Mouse (Mus musculus) urinary bladder, postnatal 10 days (tissue): ENCODE data around the gene Uhmk1.
A peak's percentile ranks its signal among the peaks of the same experiment; 100 is the strongest.

Experiments
- DNase-seq: peaks from one replicate; pipeline ENCODE4 v3.0.0; 2022; ENCODE audit warnings: low spot score

Uhmk1 gene

DNA sequence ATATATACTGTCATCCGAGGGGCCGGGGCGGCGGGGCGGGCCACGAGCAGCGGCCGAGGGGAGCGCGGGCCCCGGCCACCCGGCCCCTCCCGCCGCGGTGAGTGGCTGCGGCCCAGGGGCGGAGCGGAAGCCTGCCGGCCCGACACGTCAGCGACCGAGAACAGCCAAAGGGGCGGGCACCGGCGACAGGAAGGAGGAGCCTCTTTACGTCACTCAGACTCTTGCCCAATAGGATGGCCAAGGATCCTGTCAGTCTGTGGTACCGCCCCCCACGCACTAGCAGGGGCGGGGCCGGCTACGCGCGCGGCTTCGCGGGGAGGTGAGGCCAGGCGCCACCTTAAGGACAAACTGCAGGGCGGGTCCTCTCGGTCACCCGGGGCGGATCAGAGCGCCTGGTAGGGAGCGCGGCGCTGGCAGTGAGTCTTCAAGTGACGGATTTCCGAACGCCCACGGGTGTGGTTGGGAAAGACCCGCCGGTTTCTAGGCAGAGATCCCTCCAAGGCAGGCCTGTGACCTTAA is 40.3 kb downstream of the Uhmk1 start, which contains the start of gene Uap1:
TSS of gene Uap1 (minus strand) at position 144 of the 519 bp plus-strand sequence.
- DNase-seq, result peak; percentile 86

DNA sequence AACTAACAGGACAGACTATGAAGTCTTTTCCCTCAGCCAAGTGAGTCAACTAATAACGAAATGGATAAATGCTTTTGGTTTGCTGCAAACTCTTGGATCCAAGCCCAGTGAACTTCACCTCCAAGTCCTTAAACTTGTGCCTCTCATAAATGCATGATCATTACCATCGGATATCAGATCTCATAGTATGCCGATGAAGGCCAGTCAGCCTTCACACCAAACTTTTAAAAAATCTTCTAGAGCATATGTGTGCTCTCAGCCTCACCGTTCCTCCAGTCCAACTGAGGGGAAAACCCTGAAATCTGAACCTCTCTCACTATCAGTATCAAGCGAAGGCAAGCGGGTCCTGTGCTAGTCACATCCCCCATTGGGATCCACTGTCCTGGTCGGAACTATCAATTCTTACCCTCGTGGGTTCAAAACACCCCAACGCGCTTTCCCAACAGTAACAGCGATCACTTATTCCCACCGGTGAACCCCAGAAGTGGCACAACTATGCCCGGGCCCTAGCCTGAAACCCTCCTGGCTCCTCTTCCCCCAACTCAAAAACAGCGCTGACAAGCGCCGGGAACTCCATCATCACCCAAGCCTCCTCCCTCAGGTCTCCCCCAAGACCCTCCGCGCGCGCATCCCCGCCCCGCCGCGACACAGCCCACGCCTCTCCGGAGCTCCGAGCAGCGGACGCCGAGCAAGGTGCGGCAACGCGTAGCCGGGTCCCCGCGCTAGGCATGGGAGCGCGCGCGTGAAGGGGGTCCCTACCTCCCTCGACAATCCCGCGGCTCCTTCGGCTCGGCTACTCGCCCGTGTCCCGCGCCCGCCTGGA is 41.0 kb downstream of the Uhmk1 start:
- no peak for DNase-seq

DNA sequence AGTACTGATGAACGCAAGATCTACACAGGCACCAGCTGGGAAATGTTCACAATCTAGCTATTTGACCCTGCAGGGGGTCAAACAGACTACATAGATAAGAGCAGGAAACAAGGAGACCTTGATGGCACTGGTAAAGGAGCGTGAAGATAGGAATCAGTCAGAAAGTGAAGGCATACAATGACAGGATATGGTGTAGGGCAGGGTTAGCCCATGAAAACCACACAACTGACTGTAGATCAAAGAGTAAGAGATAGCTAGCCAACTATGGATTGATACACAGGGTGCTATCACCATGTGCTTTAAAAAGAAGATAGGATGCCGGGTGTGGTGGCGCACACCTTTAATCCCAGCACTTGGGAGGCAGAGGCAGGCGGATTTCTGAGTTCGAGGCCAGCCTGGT is 47.4 kb downstream of the Uhmk1 start:
- DNase-seq, result no peak

DNA sequence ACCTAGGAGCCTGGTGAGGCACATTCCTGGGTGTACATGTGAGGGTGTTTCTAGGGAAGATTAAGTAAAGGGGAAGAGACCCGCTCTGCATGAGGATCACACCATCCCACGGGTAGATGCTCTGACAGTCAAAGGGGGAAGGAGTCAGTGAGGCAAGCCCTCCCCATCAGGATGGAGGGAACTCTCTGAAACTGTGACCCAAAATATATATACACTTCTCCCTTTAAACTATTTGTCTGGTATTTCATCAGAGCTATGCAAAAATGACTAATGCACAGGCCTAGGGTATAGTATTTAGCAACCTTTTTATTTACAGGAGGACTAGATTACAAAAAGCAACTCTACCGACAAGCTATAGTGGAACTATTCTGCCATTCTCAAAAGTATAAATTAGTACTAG is 50.3 kb downstream of the Uhmk1 start:
- no peak for DNase-seq

DNA sequence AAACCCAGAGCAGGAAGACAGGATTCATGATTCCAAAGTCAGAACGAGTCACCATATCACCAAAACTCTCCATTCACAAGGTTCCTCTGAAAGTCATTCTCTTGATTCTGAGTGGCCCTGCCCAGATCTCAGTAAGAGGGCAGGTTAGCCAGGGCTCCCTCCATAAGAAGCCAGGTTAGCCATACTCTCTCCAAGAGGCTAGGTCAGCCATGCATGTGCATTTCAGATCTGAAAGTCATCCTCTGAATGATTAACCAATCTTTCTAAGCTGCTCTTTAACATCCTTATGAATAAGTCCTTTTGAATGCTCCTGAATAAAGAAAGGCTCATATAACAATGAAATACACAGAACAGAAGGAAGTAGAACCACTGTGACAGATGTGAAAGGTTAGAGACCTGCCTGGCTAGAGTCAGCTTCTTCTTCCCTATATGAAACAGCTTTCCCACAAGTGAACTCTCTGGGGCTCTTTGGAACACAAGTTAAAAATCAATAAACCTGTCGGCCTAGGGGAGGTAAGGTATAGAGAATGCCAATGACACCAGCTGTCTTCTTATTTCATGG is 51.1 kb downstream of the Uhmk1 start:
- no peak for DNase-seq

DNA sequence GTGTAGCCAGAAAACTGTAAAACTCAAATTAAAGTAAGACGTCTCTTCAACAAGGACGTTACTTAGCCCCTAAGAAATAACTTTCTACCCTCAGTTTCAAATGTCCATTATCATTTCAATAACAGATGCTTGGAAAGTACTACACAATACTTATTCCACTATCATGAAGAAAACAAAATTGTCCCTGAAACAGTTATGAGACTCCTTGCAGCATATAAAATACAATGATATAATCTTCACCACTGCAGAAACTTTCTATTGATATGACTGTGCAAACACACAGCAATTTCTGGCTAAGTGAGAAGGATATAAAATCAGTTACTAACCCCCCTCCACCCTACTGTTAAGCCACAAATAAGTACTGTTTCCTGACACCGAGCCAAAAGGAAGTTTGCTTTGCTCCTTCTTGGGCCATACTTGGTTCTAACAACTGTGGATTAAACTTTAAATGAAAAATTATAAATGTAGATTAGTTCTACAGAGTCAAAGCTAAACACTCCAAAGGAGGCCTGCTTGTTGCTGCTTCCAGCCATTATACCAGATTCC is 51.7 kb downstream of the Uhmk1 start:
- DNase-seq, result no peak

DNA sequence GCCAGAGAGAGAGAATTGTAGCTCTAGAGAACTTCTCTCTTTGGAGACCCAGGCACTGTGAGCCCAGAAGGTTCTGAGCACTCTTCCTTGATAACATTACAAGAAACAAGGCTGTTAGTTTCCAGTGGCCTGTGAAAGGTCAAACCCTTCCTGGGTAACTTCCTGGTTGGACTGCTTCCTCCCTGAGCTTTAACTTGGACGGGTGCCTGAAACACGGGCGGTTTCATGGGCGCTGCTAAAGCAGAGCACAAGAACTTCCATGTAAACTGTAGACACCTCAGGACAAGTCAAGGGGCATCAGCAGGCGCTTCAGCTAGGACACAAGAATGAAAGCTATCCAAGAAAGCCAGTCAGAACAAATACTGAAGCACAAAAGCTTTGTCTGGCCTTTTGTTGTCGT is 53.3 kb downstream of the Uhmk1 start:
- no peak for DNase-seq

DNA sequence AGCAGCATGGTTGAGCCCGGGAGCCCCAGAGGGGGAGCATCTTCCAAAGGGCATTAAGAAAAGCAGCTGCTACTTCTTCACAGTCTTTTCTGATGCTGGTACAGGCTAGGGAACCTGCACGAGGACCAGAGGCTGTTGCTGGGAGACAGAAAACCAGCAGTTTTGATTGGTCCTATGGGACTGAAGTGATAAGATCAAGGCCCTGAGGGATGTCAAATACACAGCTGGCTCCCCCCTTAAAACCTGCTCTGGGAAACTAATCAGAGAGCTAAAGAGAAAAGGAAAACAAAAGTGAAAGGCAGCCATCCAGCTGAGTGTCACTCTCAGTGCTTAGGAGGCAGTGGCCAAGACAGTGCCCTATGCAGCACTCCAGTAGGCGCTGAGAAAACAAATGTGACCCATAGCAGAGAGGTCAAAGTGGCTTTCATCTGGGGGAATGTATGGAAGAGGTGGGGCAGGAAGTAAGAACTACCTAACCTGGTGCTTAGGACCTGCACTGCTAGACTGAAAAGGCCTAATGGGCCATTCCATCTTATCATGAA is 54.7 kb downstream of the Uhmk1 start:
- no peak for DNase-seq

DNA sequence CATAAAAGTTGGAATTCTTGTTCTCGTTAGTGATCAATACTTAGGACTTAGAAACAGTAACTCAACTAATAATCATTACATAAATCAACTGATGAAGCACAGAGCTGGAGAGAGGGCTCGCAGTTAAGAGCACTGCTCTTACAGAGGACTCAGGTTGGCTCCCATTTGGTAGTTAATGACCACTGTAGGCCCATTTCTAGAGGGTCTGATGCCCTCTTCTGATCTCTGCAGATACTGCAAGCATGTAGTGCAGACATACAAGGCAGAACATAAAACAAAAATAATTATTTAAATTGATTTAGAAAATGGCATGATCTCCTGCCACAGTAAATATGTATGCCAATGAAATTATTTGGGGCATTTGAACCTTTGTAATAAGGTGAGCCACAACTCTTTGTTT is 55.5 kb downstream of the Uhmk1 start:
- DNase-seq, result no peak

DNA sequence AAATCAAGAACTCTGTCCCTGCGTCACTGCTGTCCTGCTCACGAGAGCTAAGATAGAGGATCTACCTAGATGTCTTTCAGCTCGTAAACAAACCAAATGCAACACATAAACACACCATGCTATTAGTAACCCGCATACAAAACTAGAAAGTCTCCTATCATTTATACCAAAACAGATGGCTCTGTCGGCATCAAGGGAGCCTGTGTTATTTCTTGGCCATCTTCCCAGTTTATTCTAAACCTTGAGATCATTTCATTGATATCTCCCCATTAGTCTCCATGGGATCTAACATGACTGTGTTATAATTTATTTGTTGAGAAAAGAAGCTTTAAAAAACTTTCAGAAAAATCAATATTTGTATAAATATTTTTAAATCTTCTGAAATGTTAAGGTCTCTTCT is 59.4 kb downstream of the Uhmk1 start:
- DNase-seq, result no peak

DNA sequence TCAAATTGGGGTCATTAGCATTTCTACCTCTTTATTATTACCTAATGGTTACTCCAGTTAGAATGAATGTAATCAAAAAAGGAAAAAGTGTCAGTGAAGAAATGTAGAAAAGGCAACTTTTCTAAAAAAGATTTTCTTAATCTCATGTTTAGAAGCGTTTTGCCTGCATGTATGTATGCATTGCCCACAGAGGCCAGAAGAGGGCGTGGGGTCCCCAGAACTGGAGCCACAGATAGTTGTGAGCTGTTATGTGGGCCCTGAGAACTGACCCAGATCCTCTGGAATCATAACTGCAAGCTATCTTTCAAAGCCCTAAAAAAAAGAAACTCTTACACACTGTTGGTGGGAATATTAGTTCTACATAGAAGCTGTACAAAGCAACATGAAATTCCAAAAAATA is 59.9 kb downstream of the Uhmk1 start:
- no peak for DNase-seq

DNA sequence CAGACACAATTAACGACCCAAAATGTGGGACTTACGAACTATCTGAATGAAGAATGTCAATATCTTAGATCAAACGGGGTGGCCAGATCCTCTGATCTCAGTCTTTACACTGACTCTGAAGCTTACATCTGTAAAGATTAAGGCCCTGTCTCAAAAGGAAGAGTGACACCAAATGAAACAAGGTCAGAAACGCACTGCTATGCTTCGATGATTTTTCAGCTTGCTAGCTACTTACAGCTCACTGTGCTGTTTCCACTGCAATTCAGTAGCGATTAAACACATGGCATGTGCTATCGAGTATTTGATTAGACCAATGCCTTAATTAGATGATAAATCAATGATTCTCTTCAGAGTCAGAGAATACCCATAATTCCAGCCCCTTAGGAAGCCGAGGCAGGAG is 61.2 kb downstream of the Uhmk1 start:
- no peak for DNase-seq

DNA sequence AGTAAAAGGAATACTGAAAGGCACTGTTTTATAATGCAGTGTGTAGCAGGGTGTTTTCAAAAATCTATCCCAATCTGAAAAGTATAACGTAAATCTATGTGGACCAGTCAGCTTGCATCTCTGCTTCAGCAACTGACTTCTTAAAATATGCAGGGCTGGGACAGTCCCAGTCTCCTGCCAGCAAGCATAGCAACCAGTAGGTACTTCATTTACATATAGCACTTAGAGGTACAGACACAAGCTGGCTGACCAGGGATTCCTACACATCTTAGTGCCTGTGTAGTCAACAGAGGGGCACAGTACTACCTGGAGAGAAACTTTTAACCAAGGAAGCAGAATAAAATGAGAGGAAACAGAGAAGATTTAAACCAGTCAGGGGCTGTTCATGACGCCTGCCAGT is 62.6 kb downstream of the Uhmk1 start:
- DNase-seq, result no peak

DNA sequence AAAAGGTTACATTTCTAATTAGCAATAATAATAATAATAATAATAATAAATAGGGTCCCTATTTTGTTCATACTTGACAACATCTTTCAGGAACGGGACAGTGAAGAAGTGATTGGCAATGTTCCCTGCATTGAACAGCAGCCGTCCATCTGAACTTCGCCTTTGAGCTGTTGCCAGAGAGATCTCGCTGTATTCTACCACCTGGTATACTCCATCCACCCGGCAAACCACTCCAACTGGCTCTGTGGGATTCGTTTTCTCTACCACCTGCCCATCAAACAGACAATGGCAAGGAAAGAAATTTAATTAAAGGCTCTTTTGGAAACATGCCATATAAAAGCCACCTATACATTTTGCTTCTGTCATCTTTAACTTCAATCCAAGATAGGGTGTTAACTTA is 64.3 kb downstream of the Uhmk1 start:
- DNase-seq, result no peak

DNA sequence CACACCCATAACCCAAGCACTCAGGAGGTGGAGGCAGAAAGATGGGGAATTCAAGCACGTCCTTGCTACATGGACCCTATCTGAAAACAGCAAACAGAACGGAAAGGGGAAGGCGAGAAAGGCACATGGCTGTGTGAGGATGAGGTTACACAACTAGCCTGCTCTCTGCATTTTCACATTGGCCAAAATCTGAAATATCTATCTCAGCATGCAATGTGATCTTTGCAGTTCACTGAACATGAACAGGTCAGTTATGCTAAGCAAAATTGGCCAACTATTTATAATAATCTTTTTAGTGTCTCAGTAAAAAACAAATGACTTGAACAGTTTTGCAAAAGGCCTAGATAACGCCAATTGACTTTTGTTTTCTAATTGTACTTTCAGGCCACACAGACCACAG is 65.4 kb downstream of the Uhmk1 start:
- DNase-seq, result no peak

DNA sequence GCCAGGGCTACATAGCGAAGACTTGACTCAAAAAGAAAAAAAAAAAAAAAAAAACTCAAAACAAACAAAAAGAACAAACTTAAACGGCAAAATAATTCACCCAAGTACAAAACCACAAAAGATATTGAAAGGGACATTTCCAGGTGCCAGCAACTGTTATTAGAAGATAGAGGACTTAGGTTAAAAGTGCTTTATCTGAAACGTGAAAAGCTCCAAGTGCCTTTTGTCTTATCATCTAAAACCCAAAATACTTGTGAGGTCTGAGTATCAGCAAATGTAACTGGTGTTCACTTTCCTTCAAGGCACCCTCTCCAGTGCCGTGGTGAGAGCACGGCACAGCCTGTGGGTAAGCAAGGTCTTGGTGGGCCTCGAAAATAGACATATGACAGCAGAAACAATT is 66.7 kb downstream of the Uhmk1 start:
- no peak for DNase-seq

DNA sequence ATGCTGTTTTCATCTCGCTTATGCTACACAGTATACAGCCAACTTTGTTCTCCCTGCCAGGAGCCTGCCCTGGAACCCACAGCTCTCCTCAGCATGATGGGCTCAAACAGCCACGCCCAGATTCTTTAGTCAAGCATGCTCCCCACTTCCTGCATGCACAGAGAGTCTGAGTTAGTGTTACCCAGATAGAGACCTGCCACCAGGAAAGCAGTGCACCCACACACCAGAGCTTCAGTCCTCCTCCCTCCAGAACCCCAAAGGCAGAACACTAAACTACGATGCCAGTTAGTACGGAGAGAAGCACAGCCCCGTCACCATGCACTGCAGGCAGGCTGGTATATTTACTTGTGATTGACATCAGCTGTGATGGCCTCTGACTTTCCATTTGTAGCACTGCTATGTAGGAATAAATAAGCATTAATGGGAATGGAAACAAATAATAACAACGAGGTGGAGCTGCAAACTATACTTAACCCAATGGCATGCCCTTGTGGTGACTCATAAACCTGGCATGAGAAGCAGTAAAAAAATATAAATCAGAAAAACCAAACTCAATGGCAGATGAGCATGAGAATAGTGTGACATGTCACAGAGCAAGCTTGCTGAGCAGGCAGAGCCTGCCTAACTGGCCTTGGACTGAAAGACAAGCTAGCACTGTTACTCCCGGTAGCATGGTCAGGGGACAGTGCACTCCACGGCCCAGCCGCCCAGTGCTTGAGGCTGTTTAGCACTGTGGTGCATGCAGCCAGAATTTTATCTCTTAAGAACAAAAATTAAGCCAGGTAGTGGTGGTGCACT is 67.3 kb downstream of the Uhmk1 start:
- no peak for DNase-seq

DNA sequence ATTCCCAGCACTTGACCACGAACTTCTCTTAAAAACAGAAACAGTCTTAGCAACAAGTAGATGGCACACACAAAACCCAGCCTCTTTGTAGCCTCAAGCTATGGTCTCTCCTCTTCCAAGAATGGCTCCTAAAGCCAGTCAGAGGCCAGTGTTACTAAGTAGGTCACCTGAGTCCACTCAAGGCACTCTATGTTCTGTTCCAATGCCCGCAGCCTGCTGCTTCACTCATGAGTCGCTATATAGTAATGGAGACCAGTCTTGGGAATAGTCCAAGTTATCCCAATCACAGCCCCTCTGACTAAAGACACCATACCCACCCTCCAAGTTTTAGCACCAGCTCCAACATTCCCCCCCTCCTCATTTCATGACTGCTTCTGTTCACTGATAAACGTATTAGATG is 69.6 kb downstream of the Uhmk1 start:
- no peak for DNase-seq
